Mouse (Mus musculus) frontal cortex, postnatal 14 days (tissue): ENCODE data around the gene Vps4a.
A peak's percentile ranks its signal among the peaks of the same experiment; 100 is the strongest.

ENCODE experiments used
- DNase-seq, 2 experiments: peaks; one replicate each; pipeline ENCODE4 v3.0.0; 2022; ENCODE audit warnings: low spot score in 2 of 2

Gene Vps4a

GRCm38 (mm10) chr8:107049480-107049879 lies 18.5 kb downstream of the Vps4a start:
- DNase-seq, result no peak

- DNase-seq, result no peak
These were observed 21.0 kb downstream of the Vps4a start for GRCm38 (mm10) chr8:107052046-107052445.

- DNase-seq, result peak; percentile 95 to 96
These were observed 25.3 kb downstream of the Vps4a start, which contains the start of the genes Cog8 and Nip7 for GRCm38 (mm10) chr8:107056076-107056972. Gene Cog8 (minus strand): TSS chr8:107056689. Gene Nip7 (plus strand): TSS chr8:107056877.

GRCm38 (mm10) chr8:107056973-107057369 lies 25.9 kb downstream of the Vps4a start:
- no peak for DNase-seq

- DNase-seq, result no peak
These were observed 31.6 kb downstream of the Vps4a start for GRCm38 (mm10) chr8:107062613-107063012.

GRCm38 (mm10) chr8:107065511-107066496 lies 34.8 kb downstream of the Vps4a start, which contains the start of gene Tmed6:
Gene Tmed6 (minus strand): TSS chr8:107065644.
- DNase-seq, result no peak

GRCm38 (mm10) chr8:107073706-107074105 lies 42.7 kb downstream of the Vps4a start:
- DNase-seq, result no peak

- DNase-seq, result no peak
These were observed 43.1 kb downstream of the Vps4a start for GRCm38 (mm10) chr8:107074128-107074527.

GRCm38 (mm10) chr8:107076239-107076888 lies 45.3 kb downstream of the Vps4a start:
- DNase-seq, result no peak

- no peak for DNase-seq
These were observed 54.3 kb downstream of the Vps4a start for GRCm38 (mm10) chr8:107085358-107085757.

- DNase-seq, result no peak
These were observed 55.0 kb downstream of the Vps4a start for GRCm38 (mm10) chr8:107086018-107086417.

- no peak for DNase-seq
These were observed 57.6 kb downstream of the Vps4a start for GRCm38 (mm10) chr8:107088526-107089063.

GRCm38 (mm10) chr8:107090531-107090930 lies 59.5 kb downstream of the Vps4a start:
- no peak for DNase-seq
